Mouse (Mus musculus) liver, adult 2 months (tissue): ENCODE data around the gene Fignl1. TPM values are rescaled to one million over a fixed set of nuclear protein-coding genes. Genes with fewer than 3 reads are reported as not detected.

ENCODE experiments used
- DNase-seq: peaks from one replicate; pipeline ENCODE4 v3.0.0-alpha.2; 2011; ENCODE audit warnings: low read depth, low spot score; ENCODE audit errors: extremely low read depth
- H3K27ac ChIP-seq: fragments of 200-500 bp; replicated peaks from 2 replicates; pipeline ENCODE4 v1.5.1; 2012; ENCODE audit warnings: low read depth, mild to moderate bottlenecking, control low read depth, inconsistent platforms, low read length; ENCODE audit not compliant: insufficient read depth
- H3K27me3 ChIP-seq: fragments of 200-500 bp; 2 replicates; pipeline ENCODE4 v1.6.1; 2012; ENCODE audit warnings: mild to moderate bottlenecking, moderate library complexity, low read length, inconsistent platforms; ENCODE audit not compliant: control insufficient read depth, insufficient read depth
- H3K36me3 ChIP-seq: fragments of 200-500 bp; 2 replicates; pipeline ENCODE4 v1.6.1; 2012; ENCODE audit warnings: low read length, inconsistent platforms; ENCODE audit not compliant: control insufficient read depth, insufficient read depth
- H3K4me1 ChIP-seq: fragments of 200-500 bp; 2 replicates; pipeline ENCODE4 v1.6.1; 2011; ENCODE audit warnings: low read length; ENCODE audit not compliant: control insufficient read depth, insufficient read depth
- H3K4me3 ChIP-seq: fragments of 200-500 bp; 2 replicates; pipeline ENCODE4 v1.5.1; 2011; ENCODE audit warnings: low read depth, mild to moderate bottlenecking, control low read depth, low read length, moderate library complexity; ENCODE audit not compliant: insufficient read depth
- H3K79me2 ChIP-seq: fragments of 200-500 bp; 2 replicates; pipeline ENCODE4 v1.6.1; 2012; ENCODE audit warnings: inconsistent platforms, mild to moderate bottlenecking, low read length, moderate library complexity; ENCODE audit not compliant: control insufficient read depth, insufficient read depth
- H3K9ac ChIP-seq: fragments of 200-500 bp; 2 replicates; pipeline ENCODE4 v1.6.1; 2012; ENCODE audit warnings: low read depth, mild to moderate bottlenecking, control low read depth, inconsistent platforms, low read length
- CTCF ChIP-seq: fragments of 200-500 bp; IDR thresholded peaks from 2 replicates; pipeline ENCODE4 v1.5.1; 2011; ENCODE audit warnings: low read depth, low read length, control low read depth
- POLR2A ChIP-seq: fragments of 200-500 bp; IDR thresholded peaks from 2 replicates; pipeline ENCODE4 v1.6.1; 2011; ENCODE audit warnings: low read length, control low read depth; ENCODE audit not compliant: insufficient read depth; ENCODE audit errors: extremely low read depth
- WGBS: fragments of 180-500 bp; shearing (Covaris S2); methylation state at CpG from one replicate; pipeline ENCODE4 v1.1.7; 2018; 5-methylcytosine and 5-hydroxymethylcytosine counted together
- polyA plus RNA-seq: library from polyadenylated mRNA; depleted of rRNA; stranded (reverse); fragments of >200 nt; gene quantifications from 2 replicates; pipeline ENCODE4 v1.2.3, GENCODE M21; 2012; rRNA removed
- total RNA-seq: library from RNA; depleted of rRNA; stranded (reverse); fragments of >200 nt; gene quantifications from 2 replicates; pipeline ENCODE4 v1.2.3, GENCODE M21; 2014; rRNA removed

Gene Fignl1
- total and polyA plus RNA-seq, 2 experiments: 0.10 to 0.46 TPM

- H3K9ac ChIP-seq: no peak overlapping the region
- no peaks in the 10 kb centered on the region for H3K36me3 ChIP-seq
- no peak for DNase-seq
- WGBS: 57% methylated on average over 2 of the region's 2 CpGs
- H3K27ac ChIP-seq: no peak overlapping the region
- no peaks in the 10 kb centered on the region for H3K4me1 ChIP-seq
- TF ChIP-seq POLR2A: no peak
- no peak for TF ChIP-seq CTCF
- no peak overlapping the region for H3K4me3 ChIP-seq
- no peaks in the 10 kb centered on the region for H3K27me3 ChIP-seq
- H3K79me2 ChIP-seq: no peaks in the 10 kb centered on the region
These were observed 71.2 kb downstream of the Fignl1 start for GRCm38 (mm10) chr11:11737562-11737961.

Other genes starting within 250 kb of the Fignl1 start
- gene 4930512M02Rik, start 181.1 kb downstream of the Fignl1 start, total RNA-seq: not detected in 2 replicates
- gene 4930512M02Rik, start 181.1 kb downstream of the Fignl1 start, polyA plus RNA-seq: not detected in 2 replicates
- 1.2 and 1.9 TPM in 2 replicates for gene Ikzf1, start 124.0 kb downstream of the Fignl1 start, total RNA-seq
- gene Ikzf1, start 124.0 kb downstream of the Fignl1 start, polyA plus RNA-seq: 3.3 and 3.5 TPM in 2 replicates
- 56.4 and 67.3 TPM in 2 replicates for gene Ddc, start 89.2 kb upstream of the Fignl1 start, total RNA-seq
- gene Ddc, start 89.2 kb upstream of the Fignl1 start, polyA plus RNA-seq: 75.7 and 82.3 TPM in 2 replicates
- gene Grb10, start 229.7 kb upstream of the Fignl1 start, total RNA-seq: 3.9 and 4.0 TPM in 2 replicates
- gene Grb10, start 229.7 kb upstream of the Fignl1 start, polyA plus RNA-seq: 1.6 and 3.0 TPM in 2 replicates